Mouse (Mus musculus) urinary bladder, postnatal 25 days (tissue): ENCODE data around the gene Neil1.
A peak's percentile ranks its signal among the peaks of the same experiment; 100 is the strongest.

ENCODE experiments used
- DNase-seq: peaks from one replicate; pipeline ENCODE4 v3.0.0; 2022; ENCODE audit warnings: low spot score

The Neil1 gene

GRCm38 (mm10) chr9:57148144-57148878 is at the start of gene Neil1:
Gene Neil1 (minus strand): TSS chr9:57148305.
- DNase-seq: peak; percentile 65

GRCm38 (mm10) chr9:57197414-57197813 is 49.3 kb upstream of the Neil1 start:
- no peak for DNase-seq

GRCm38 (mm10) chr9:57196708-57197107 is 48.6 kb upstream of the Neil1 start:
- no peak for DNase-seq

GRCm38 (mm10) chr9:57168411-57168810 is 20.3 kb upstream of the Neil1 start:
- no peak for DNase-seq

- no peak for DNase-seq
These were observed 18.1 kb upstream of the Neil1 start for GRCm38 (mm10) chr9:57166173-57166572.

- DNase-seq: no peak
These were observed 15.0 kb upstream of the Neil1 start for GRCm38 (mm10) chr9:57163137-57163536.

- no peak for DNase-seq
These were observed 14.4 kb upstream of the Neil1 start for GRCm38 (mm10) chr9:57162496-57162895.

GRCm38 (mm10) chr9:57158506-57158905 is 10.4 kb upstream of the Neil1 start:
- no peak for DNase-seq

- DNase-seq: peak; percentile 87
These were observed 9.9 kb upstream of the Neil1 start, which contains the start of gene Commd4 for GRCm38 (mm10) chr9:57158013-57158470. Gene Commd4 (minus strand): TSS chr9:57158331.

GRCm38 (mm10) chr9:57157499-57157898 is 9.4 kb upstream of the Neil1 start:
- no peak for DNase-seq

GRCm38 (mm10) chr9:57156823-57157222 is 8.7 kb upstream of the Neil1 start:
- no peak for DNase-seq

GRCm38 (mm10) chr9:57156383-57156782 is 8.3 kb upstream of the Neil1 start:
- DNase-seq: no peak

GRCm38 (mm10) chr9:57152331-57152730 is 4.2 kb upstream of the Neil1 start:
- DNase-seq: no peak

GRCm38 (mm10) chr9:57150192-57150591 is 2.1 kb upstream of the Neil1 start:
- no peak for DNase-seq

- DNase-seq: no peak
These were observed 916 bp upstream of the Neil1 start for GRCm38 (mm10) chr9:57149021-57149420.

- no peak for DNase-seq
These were observed 631 bp downstream of the Neil1 start for GRCm38 (mm10) chr9:57147205-57148143.

- DNase-seq: no peak
These were observed 1.5 kb downstream of the Neil1 start for GRCm38 (mm10) chr9:57146451-57147066.

- DNase-seq: no peak
These were observed 3.3 kb downstream of the Neil1 start for GRCm38 (mm10) chr9:57144830-57145229.

GRCm38 (mm10) chr9:57143212-57143611 is 4.9 kb downstream of the Neil1 start:
- DNase-seq: no peak

- DNase-seq: no peak
These were observed 6.4 kb downstream of the Neil1 start for GRCm38 (mm10) chr9:57141417-57142353.

- DNase-seq: no peak
These were observed 8.5 kb downstream of the Neil1 start for GRCm38 (mm10) chr9:57139571-57139970.
